Mouse (Mus musculus) brown adipose tissue, adult 24 weeks (tissue): ENCODE results near the gene Jun. TPM values are rescaled to one million over a fixed set of nuclear protein-coding genes. Genes with fewer than 3 reads are reported as not detected.

Experiments
- H3K27ac ChIP-seq: fragments of 200-500 bp; replicated peaks from 2 replicates; pipeline ENCODE4 v1.5.1; 2012; ENCODE audit warnings: low read depth, mild to moderate bottlenecking, low read length
- H3K4me1 ChIP-seq: fragments of 200-500 bp; 2 replicates; pipeline ENCODE4 v1.6.1; 2012; ENCODE audit warnings: low read length, mixed read lengths; ENCODE audit not compliant: control insufficient read depth, insufficient read depth, insufficient read length
- H3K4me3 ChIP-seq: fragments of 200-500 bp; 2 replicates; pipeline ENCODE4 v1.5.1; 2012; ENCODE audit warnings: low read depth, mild to moderate bottlenecking, low read length, moderate library complexity; ENCODE audit not compliant: insufficient read depth
- polyA plus RNA-seq: library from polyadenylated mRNA; stranded (reverse); fragments of >200 nt; gene quantifications from 2 replicates; pipeline ENCODE4 v1.2.4, GENCODE M21; 2012; ENCODE audit not compliant: missing spikeins, insufficient read depth, insufficient read length

The Jun gene
- polyA plus RNA-seq, 1 experiment, result 91.2 TPM

DNA sequence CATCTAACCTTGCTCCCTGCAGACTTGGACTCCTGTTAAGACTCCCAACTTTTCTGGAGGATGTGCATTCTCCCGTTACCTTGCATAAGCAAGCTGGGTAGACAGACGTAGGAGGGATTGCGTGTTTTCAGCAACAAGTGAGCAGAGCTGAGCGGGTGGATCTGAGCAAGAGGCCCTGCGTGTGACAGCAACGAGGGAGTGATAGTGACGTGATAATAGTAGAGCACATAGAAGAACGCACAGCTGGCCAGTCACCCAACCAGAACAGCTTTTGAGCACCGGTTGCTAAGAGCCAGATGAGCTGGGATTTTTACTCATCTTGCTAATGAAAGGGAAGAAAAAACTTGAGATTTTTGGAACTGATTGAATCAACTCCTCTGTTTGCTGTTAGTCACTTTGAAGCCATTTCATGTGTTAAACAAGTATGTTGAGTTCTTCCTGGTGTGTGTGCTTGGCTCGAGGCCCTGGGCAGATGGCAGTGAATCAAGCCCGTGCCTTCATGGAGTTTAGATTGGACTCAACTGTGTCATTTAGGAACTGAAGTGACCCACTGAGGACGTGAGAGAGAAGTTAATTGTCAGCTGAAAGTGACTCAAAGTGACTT is 28.6 kb downstream of the Jun start:
- Histone ChIP-seq H3K27ac (no peak overlapping the region), H3K4me1 (no peaks in the 10 kb centered on the region), H3K4me3 (no peak overlapping the region)

DNA sequence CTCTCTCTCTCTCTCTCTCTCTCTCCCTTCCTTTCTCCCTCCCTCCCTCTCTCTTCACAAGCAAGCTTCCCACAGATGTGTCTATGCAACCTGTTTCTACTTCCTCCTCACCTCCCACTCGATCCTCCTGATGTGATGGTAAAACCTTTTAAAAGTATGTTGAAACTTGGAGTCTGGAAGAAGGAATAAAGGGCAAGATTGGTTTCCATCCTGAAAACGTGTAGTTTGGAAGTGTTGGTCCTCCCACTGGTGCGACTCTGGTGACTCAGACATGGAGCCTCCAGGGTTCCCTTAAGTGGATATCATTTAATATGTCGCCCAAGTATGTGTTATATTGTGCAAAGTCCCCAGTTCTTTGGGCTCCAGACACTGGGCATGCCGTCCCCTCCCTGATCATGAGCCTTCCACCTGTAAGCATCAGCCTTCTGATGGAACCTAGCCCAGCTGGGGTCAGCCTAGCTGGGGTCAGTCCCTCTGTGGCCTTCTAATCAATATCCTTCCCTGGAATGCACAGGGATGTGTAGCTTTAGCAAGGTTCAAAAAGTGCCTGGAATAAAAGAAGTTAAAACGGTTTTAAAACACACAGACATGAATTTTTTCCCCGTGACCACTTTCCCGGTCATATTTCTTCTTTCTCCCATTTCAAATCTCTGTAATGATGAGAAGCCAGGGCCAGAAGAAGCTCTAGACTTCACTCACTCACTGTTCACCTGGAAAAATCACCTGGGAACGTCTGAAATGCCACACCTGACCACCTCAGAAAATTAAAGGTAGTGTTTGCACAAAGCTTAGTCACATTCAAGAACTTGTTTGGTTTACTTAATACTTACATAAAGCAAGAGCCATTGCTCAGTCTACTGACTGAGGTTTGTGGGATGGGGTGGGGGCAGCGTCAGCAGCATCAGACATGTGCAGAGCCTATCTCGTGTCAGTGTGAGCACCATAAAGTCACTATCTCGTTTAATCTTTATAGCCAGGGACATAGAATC is 30.1 kb downstream of the Jun start:
- no peaks in the 10 kb centered on the region for H3K4me1 ChIP-seq
- no peak overlapping the region for H3K27ac ChIP-seq
- H3K4me3 ChIP-seq, result no peak overlapping the region

DNA sequence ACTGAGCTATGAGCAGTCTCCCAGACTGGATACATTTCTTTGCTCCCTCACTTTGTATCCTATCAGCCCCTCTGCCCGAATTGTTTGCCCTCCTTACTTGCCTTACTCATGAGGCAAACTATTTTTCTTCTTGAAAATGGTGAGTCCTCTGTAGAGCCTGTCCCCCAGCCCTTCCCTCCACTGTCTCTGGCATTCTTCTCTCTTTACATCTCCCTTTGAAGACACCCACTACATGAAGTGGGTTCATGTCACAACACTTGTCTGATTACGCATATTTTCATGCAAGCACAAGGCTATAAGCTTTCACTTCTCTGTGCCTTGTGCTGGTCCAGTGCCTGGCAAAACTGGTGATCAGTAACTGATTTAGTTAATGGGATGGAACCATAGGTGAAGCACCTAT is 31.8 kb downstream of the Jun start:
- Histone ChIP-seq H3K27ac (no peak overlapping the region), H3K4me1 (no peaks in the 10 kb centered on the region)

DNA sequence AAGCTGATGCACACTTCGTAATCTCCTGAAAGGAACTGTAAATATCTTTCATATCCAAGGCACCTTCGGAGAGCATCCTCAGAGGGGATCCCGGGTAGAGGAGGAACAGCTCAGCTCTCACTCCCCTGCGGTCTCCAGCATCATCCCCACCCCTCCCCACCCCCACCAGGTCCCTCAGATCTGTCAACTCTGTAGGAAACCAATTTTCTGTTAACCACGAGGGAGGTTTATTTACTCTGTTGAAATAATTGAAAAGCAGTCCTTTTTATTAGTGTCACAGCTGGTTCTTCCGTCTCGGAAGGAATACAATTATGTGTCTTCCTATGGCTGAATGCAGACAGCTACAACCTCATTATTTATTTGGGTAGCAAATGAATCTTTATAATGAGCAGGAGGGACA is 33.8 kb downstream of the Jun start:
- Histone ChIP-seq H3K27ac (no peak overlapping the region), H3K4me1 (no peaks in the 10 kb centered on the region), H3K4me3 (no peak overlapping the region)

More for the DNA sequence above, 31.8 kb downstream of the Jun start:
- H3K4me3 ChIP-seq, result no peak overlapping the region

DNA sequence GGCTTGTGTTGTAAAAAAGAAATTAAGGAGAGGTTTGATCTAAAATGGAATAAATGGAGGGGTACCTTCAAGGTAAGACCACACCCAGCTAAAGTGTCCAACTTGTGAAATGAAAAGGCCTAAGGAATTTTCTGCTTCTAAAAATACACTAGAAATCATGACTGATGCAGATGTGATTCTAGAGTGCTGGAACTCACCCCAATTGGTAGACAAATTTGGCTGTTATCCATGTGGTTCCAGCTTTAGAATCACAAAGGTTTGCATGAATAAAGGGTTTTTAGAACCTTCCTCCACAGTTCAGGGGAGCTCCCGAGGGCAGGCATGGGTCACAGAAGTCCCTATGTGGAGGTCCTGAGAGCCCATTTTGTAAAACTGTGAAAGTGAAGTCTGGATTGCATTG is 39.3 kb downstream of the Jun start:
- no peaks in the 10 kb centered on the region for H3K4me1 ChIP-seq
- H3K4me3 ChIP-seq, result no peak overlapping the region
- no peak overlapping the region for H3K27ac ChIP-seq

DNA sequence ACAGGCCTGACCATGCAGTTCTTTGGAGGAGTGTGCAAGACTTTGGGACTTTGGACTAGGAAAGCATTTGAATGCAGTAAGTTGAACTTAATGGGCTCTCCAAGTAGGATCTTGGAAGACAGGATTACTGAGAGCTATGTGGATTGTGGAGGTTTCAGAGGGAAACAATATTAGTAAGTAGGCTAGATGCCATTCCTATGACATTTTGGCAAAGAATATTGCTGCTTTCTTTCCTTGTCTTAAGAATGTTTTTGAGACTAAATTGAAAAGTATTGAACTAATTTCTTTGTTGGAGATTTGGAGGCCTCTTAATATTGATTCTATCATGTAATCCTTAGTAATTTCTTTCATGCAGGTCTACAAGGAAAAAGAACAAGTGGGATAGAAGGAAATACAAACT is 39.8 kb downstream of the Jun start:
- H3K4me1 ChIP-seq, result no peaks in the 10 kb centered on the region
- no peak overlapping the region for H3K4me3 ChIP-seq
- H3K27ac ChIP-seq, result no peak overlapping the region

DNA sequence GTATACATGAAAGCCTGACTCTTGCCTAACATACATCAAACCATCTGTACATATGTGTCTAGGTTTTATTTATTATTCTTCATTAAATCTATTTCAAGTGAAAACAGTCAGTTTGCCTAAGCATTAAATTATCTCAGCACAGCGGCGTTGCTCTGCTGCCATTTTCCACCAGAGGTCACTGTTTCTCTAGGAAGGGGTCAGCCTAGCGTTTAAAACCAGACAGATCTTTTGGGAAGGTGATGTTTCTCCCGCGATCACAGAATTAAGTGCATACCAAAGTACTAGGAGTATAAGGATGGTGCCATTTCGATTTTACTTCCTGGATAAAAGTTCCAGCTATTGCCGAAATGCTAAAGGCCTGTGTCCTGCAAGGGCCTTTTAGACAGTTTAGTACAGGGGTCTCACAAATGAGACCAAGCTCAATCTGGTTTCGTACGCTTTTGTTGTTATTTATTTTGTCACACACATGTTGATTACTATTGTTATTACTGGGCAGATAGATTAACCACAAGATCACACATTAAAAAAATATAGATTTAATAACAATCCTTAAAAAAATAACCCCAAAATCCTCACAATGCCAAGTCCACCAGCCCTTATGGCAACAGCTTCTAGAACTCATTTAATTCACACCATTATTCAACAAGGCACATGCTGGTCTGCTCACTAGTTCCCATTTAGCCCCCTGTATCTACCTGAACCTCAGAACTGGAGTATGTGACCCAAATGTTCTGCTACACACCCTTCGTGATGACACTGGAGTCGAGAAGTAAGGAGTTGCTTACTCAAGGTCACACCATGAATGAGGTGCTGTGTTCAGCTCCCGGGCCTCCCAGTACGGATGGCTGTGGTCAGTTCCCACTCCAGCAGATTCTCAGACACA is 43.6 kb downstream of the Jun start:
- no peak overlapping the region for H3K27ac ChIP-seq
- H3K4me3 ChIP-seq, result no peak overlapping the region
- H3K4me1 ChIP-seq, result no peaks in the 10 kb centered on the region

DNA sequence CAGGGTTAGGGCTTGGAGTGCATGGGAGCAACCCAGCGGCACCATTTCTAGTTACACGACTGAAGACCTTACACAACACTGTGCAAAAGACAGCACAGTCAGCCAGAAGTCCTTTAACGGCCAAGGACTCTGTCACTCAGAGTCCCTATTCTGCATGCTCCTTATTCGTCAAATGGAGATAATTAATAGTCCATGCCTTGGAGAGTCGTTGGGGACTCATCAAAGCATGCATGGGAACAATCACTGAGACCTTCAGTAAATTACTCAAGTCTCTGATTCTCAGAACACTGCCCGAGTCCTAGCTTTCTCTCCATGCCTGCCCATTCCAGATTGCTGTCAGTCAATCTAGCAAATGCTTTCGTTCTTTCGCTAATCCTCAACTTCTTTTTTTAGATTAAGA is 44.3 kb downstream of the Jun start:
- no peak overlapping the region for H3K27ac ChIP-seq
- H3K4me1 ChIP-seq, result no peaks in the 10 kb centered on the region
- H3K4me3 ChIP-seq, result no peak overlapping the region

DNA sequence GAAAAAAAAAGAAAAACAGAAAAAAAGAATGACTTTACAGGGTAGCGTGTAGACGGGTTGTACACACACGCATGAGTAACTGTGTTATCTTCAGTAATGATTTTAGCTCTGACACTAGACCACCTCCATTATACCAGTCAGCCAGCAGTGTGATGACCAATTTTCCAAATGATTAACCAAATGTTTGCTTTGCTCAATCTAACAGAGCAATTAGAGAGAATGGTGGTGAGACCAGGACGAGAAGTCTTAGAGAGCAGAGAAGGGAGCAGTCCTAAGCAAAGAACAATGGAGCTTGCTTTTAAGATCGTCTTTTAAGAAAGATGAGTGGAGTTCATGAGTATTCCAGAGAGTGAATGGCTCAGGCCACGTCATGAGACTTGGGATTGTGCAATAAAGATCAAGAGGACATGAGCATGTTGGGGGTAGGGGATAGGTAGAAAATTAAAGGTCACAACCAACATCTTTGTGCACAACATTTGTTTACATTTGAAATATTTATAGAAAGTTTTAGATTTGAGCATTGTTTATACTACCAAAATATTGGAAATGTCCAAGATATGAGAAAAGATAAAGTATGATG is 46.7 kb downstream of the Jun start:
- Histone ChIP-seq H3K4me1 (no peaks in the 10 kb centered on the region), H3K27ac (no peak overlapping the region), H3K4me3 (no peak overlapping the region)

DNA sequence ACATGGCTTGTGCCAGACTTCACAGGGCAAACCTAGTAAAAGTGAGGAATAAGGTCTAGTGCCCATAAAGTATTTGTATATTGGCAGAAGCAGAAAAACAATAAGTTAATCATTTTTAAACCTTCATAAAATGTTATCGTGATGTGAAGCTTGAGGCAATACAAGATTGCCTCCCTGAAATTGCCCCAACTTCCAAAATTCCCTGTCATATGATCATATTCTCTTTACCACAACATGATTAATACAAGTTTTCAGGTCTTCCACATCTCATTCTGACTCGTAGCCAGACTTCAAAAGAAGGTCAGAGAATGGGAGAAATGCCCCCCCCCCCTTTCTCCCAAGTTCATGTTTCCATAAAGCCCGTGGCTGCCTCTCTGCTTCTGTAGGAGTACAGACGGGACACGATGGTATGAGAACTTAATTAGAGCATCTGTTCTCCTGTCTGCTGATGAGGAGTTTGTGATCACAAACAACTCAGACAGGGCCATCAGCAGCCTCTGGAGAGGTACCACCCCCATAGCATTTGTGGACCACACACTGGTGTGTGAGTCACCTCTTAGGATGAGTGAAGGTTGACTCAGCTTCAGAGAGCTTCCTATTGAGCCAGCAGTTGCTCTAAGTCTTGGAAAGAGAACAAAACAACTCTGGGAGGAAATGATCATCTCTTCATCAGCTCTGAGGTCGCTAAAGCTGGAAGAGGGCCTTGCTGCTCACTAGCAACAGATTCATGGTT is 50.8 kb downstream of the Jun start:
- Histone ChIP-seq H3K27ac (no peak overlapping the region), H3K4me3 (no peak overlapping the region), H3K4me1 (no peaks in the 10 kb centered on the region)

DNA sequence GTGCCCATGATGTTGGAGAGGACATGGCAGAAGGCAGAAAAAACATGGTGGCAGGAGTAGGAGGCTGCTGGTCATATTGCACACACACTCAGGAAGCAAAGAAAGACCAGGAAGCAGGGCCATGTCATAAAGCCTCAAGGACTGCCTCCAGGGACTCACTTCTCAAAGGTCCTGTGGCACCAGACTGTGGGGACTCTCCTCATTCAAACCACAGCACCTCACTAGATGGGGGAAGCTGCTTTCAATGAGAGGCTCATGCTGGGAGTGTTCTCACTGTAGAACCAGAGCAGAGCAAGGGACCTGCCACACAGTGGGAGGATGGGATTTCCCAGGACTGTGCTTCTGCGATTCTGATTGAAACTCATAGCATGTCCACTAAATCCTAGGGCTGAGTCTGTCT is 51.9 kb downstream of the Jun start:
- no peak overlapping the region for H3K27ac ChIP-seq
- H3K4me1 ChIP-seq, result no peaks in the 10 kb centered on the region
- no peak overlapping the region for H3K4me3 ChIP-seq

DNA sequence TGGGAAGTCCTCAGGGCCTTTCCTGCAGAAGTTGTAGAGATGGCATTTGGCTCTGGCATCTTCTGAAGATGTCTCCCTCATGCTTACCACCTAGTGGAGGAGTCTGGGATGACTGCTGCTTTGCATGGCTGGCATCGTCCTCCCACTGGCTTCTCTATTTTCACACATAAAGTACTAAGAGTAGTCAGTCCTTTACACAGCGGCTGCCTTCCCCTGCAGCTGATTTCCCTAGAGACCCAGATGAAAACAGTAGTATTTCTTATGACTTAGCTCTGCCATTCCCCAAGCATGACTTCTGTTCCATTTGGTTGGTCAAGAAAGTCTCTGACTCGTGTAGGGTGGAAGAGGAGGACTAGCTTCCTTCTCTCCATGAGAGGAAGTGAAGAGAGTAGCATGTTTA is 52.8 kb downstream of the Jun start:
- Histone ChIP-seq H3K4me3 (no peak overlapping the region), H3K4me1 (no peaks in the 10 kb centered on the region), H3K27ac (no peak overlapping the region)
